Mouse (Mus musculus) embryonic facial prominence, embryonic 10.5 days (tissue): ENCODE results near the gene Map2k5. TPM values are rescaled to one million over a fixed set of nuclear protein-coding genes. Genes with fewer than 3 reads are reported as not detected.

Source experiments
- DNase-seq: peaks from one replicate; pipeline ENCODE4 v3.0.0-alpha.2; 2017; ENCODE audit warnings: low spot score
- H3K27ac ChIP-seq: fragments of 300-500 bp; sonication (generic); replicated peaks from 2 replicates; pipeline ENCODE4 v1.5.1; 2016; ENCODE audit warnings: mild to moderate bottlenecking
- H3K27me3 ChIP-seq: fragments of 300-500 bp; sonication (generic); replicated peaks from 2 replicates; pipeline ENCODE4 v1.6.1; 2016; ENCODE audit warnings: low read depth, mild to moderate bottlenecking; ENCODE audit not compliant: poor library complexity, severe bottlenecking
- H3K36me3 ChIP-seq: fragments of 300-500 bp; sonication (generic); replicated peaks from 2 replicates; pipeline ENCODE4 v1.6.1; 2016; ENCODE audit warnings: mild to moderate bottlenecking, moderate library complexity
- H3K4me1 ChIP-seq: fragments of 300-500 bp; sonication (generic); 2 replicates; pipeline ENCODE4 v1.6.1; 2016
- H3K4me3 ChIP-seq: fragments of 300-500 bp; sonication (generic); 2 replicates; pipeline ENCODE4 v1.5.1; 2016; ENCODE audit warnings: mild to moderate bottlenecking, moderate library complexity
- H3K9me3 ChIP-seq: fragments of 300-500 bp; sonication (generic); 2 replicates; pipeline ENCODE4 v1.6.1; 2016; ENCODE audit warnings: mild to moderate bottlenecking
- WGBS: fragments of 180-500 bp; shearing (Covaris S2); methylation state at CpG from one replicate; pipeline ENCODE4 v1.1.7; 2016; 5-methylcytosine and 5-hydroxymethylcytosine counted together
- polyA plus RNA-seq: library from polyadenylated mRNA; unstranded; fragments of >200 nt; fragmentation: Nextera tagmentation; extraction: Ambion mirVana; gene quantifications from 2 replicates; pipeline ENCODE4 v1.2.1, GENCODE M21; 2016

Gene Map2k5
- polyA plus RNA-seq, 1 experiment from 2014 or later = 37.7 TPM

DNA sequence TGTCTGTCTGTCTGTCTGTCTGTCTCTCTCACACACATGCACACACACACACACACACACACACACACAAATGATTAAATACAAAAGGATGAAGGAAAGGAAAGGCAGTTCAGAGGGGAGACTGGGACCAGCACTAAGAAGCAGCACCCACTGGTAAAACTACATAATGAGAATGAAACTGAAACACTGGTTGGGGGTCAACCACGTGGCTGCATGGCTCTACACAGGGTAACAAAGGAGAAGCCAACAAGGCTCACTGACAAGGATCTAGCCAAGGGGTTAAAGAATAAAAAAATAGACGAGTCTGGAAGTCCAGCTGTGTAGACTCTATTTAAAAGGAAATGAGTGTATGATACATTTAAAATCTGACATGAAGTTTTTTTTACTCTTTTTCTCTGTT lies 205.8 kb downstream of the Map2k5 start:
- Histone ChIP-seq H3K9me3 (no peaks in the 10 kb centered on the region), H3K4me3 (no peak overlapping the region), H3K27ac (no peak overlapping the region), H3K36me3 (peaks cover 20% of the 10 kb centered on the region), H3K4me1 (peaks cover 18% of the 10 kb centered on the region), H3K27me3 (peaks cover 16% of the 10 kb centered on the region; the same call in 1 of the 2 replicates)
- 67% methylated on average over 2 of the region's 2 CpGs for WGBS
- no peak for DNase-seq

GRCm38 (mm10) chr9:63169127-63169526 lies 208.6 kb downstream of the Map2k5 start:
- Histone ChIP-seq H3K9me3 (no peaks in the 10 kb centered on the region), H3K36me3 (peaks cover 20% of the 10 kb centered on the region), H3K4me3 (no peak overlapping the region), H3K27ac (no peak overlapping the region), H3K27me3 (0 out of 2 replicates have a peak, but pooled peaks cover 5% of the 10 kb centered on the region), H3K4me1 (peaks cover 36% of the 10 kb centered on the region)
- no peak for DNase-seq
- 83% methylated on average over 1 of the region's 1 CpGs for WGBS

DNA sequence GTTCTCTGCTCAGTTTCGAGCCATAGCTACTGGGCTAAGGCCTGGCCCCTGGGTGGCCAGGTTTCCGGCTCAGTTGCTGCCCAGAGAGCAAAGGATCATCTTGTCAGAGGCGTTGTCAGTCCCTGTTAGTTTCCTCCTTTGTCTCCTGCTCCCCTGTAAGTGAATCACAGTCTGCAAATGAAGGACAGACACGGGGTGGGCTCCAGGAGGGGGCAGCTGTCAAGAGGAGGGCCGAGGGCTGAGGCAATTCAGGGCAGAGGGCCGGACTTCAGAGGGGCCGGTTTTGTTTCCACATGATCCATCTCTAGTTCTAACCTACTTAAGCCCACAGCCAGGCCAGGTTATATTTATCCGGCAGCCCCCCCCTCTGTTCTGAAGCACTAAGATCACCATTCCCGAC lies 212.6 kb downstream of the Map2k5 start:
- WGBS = 22% methylated on average over 9 of the region's 9 CpGs
- H3K27ac ChIP-seq = 0 out of 2 replicates have a peak overlapping the region, but pooled peaks have one; percentile 26

DNA sequence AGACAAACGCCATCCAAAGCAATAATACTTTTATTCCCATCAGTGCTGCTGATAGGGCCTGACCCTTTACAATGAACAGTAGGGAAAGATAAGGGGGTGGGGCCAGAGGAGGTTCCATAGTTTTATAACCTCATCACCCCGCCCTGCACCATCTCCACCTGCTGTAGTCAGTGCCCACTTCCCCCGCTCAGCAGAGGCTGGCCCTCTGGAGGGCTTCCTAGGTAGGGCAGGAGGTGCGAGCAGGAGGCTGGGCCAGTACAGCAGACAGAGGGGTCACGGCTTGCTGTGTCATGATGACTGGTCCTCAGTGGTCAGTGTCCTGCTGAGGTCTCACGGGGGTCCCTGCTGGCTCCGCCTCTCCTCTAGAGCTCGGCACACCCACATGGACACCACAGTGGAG lies 213.9 kb downstream of the Map2k5 start:
- Histone ChIP-seq H3K4me3 (no peak overlapping the region), H3K36me3 (peaks cover 39% of the 10 kb centered on the region), H3K4me1 (peaks cover 31% of the 10 kb centered on the region), H3K9me3 (no peaks in the 10 kb centered on the region), H3K27ac (no peak overlapping the region), H3K27me3 (peaks cover 22% of the 10 kb centered on the region)
- DNase-seq = no peak
- WGBS = 71% methylated on average over 8 of the region's 8 CpGs

More for the DNA sequence above, 212.6 kb downstream of the Map2k5 start:
- no peak for DNase-seq
- Histone ChIP-seq H3K9me3 (no peaks in the 10 kb centered on the region), H3K4me3 (no peak overlapping the region), H3K27me3 (peaks cover 9% of the 10 kb centered on the region; the same call in 1 of the 2 replicates), H3K4me1 (peaks cover 31% of the 10 kb centered on the region), H3K36me3 (peaks cover 51% of the 10 kb centered on the region)

DNA sequence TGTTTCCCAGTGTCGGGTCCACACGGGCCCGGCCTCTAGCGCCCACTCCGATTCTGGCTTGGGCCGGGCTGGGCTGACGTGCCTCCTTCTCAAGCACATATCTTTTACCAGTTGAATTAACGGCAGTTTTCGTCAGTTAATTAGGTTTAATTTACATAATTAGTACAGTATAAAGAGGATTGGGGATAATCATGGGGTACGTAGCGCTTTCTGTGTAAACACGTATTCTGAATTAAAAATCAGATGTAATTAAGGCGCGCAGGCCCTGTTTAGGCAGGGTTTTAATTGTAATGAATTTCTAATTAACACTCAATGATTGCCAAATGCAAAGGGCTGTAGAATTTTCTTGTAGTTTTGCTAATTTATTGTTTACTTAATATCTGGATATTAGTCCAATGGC lies 225.8 kb downstream of the Map2k5 start:
- Histone ChIP-seq H3K27ac (no peak overlapping the region), H3K9me3 (peaks cover 5% of the 10 kb centered on the region), H3K4me3 (no peak overlapping the region), H3K36me3 (no peaks in the 10 kb centered on the region), H3K4me1 (peaks cover 34% of the 10 kb centered on the region), H3K27me3 (peaks cover 93% of the 10 kb centered on the region)
- DNase-seq = no peak
- WGBS = 16% methylated on average over 14 of the region's 14 CpGs

DNA sequence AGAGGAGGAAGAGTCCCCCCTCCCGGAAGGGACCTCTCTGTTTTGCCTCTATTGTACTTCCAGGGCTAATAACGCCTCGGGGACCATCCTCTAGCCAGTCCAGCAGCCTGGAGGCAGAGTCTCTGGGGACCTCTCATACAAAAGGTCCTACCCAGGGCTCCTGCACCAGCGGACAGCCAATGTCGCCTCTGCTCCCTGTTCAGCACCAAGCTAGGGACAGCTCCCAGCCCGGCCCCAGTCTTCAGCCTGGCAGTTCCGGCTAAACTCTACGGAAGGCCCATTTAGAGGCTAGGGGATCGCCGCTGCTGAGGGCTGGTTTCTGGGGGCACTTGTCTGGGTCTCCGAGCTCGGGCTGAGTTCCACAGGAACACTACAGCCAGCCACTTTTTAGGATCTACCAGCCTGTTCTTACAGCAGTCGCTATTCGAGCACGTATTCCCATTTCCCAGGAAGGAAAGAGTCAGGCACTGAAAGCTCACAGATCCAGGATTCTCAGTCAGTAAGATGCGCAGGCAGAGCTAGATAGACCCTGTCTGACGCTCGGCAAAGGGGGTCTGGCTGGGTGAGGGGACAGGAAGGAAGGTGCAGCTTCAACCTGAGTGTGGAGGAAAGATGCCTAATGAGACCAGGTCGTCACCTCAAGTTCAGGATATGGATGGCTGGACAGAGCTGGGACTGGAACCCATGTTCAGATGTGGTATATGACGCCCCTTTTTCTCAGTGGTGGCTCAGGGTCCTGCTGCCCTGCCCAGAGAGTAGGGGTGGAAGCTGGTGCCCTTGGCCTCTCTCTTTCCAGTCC lies 226.4 kb downstream of the Map2k5 start:
- Histone ChIP-seq H3K4me1 (peaks cover 41% of the 10 kb centered on the region), H3K9me3 (peaks cover 5% of the 10 kb centered on the region), H3K4me3 (peak overlapping the region; percentile 13; the same call in 1 of the 2 replicates), H3K27me3 (peaks cover 95% of the 10 kb centered on the region), H3K27ac (no peak overlapping the region), H3K36me3 (no peaks in the 10 kb centered on the region)
- 1% methylated on average over 20 of the region's 20 CpGs for WGBS
- peak; percentile 89 for DNase-seq

- Histone ChIP-seq H3K36me3 (no peaks in the 10 kb centered on the region), H3K27me3 (peaks cover 100% of the 10 kb centered on the region), H3K27ac (no peak overlapping the region), H3K4me1 (peaks cover 51% of the 10 kb centered on the region), H3K4me3 (no peak overlapping the region), H3K9me3 (peaks cover 5% of the 10 kb centered on the region)
- 2% methylated on average over 27 of the region's 27 CpGs for WGBS
- DNase-seq = peak; percentile 33
Measured at GRCm38 (mm10) chr9:63150086-63150800, 227.5 kb downstream of the Map2k5 start.

DNA sequence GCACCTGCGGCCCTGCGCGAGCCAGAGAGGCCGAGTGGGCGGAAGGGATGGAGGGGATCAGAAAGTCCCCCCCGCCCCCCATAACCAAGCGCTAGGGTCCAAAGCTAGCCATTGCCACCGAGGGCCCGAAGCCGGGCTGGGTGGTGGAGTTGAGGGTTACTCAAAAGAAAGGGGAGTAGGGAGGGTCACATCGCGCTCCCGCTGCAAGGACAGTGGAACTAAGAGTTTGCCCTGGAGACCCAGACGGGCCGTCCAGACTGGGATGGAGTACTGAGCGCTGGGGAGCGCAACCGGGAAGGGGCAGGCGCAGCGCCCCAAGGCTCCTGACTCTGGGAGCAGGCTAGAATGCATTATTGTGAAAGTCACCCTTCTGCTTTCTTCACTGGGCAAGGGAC lies 228.3 kb downstream of the Map2k5 start:
- peak; percentile 34 for DNase-seq
- Histone ChIP-seq H3K4me1 (peaks cover 60% of the 10 kb centered on the region), H3K27ac (no peak overlapping the region), H3K36me3 (no peaks in the 10 kb centered on the region), H3K4me3 (peak overlapping the region; percentile 60), H3K9me3 (peaks cover 5% of the 10 kb centered on the region), H3K27me3 (peaks cover 100% of the 10 kb centered on the region)
- under 1% methylated on average over 20 of the region's 20 CpGs for WGBS

GRCm38 (mm10) chr9:63148410-63149371 lies 229.0 kb downstream of the Map2k5 start, which contains the start of gene Skor1:
Gene Skor1 (minus strand): TSS chr9:63148961.
- peak within 1 kb of the TSS; percentile 60 for H3K4me3 ChIP-seq
- no peak within 1 kb of the TSS for H3K27ac ChIP-seq
- H3K9me3 ChIP-seq = peaks cover 4% of the 10 kb centered on the region
- under 1% methylated on average over 106 of the region's 108 CpGs for WGBS
- H3K4me1 ChIP-seq = peaks cover 67% of the 10 kb centered on the region
- H3K27me3 ChIP-seq = peaks cover 100% of the 10 kb centered on the region
- peak; percentile 51 for DNase-seq
- H3K36me3 ChIP-seq = no peaks in the 10 kb centered on the region

DNA sequence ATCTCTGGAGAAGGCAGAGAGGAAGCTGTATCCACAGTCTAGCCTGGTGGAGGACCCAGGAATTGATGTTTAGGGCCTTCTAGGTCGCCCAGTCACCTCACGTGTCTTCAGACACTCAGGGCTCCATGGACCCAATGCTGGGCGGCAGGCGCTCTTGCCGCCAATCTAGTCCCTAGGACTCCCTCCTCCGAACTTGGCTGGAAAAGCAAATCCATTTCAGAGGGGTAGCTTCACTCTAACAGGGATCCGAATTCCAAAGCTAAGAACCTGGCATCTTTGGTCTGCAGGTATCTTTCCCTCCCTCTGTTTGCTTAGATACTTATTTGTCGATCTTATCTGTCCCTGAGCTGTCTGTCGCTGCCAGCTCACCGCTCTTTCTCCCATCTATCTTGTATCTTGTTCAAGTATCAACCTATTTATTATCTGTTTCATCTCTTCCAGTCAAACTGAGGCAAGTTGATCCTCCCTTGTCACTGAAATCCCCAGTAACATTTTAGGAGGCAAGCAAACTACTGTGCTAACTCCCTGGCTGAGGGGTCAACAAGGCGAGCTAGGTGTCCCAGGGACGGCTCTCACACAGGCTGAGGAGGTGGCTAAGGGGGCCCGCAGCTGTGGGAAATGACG lies 229.8 kb downstream of the Map2k5 start:
- H3K4me1 ChIP-seq = peaks cover 74% of the 10 kb centered on the region
- 1% methylated on average over 14 of the region's 14 CpGs for WGBS
- DNase-seq = peak; percentile 37
- no peaks in the 10 kb centered on the region for H3K9me3 ChIP-seq
- H3K4me3 ChIP-seq = peak overlapping the region; percentile 60; the same call in 1 of the 2 replicates
- no peak overlapping the region for H3K27ac ChIP-seq
- H3K27me3 ChIP-seq = peaks cover 100% of the 10 kb centered on the region
- no peaks in the 10 kb centered on the region for H3K36me3 ChIP-seq

GRCm38 (mm10) chr9:63147296-63147695 lies 230.4 kb downstream of the Map2k5 start:
- Histone ChIP-seq H3K4me3 (peak overlapping the region; percentile 36), H3K4me1 (peaks cover 79% of the 10 kb centered on the region), H3K27me3 (peaks cover 100% of the 10 kb centered on the region), H3K9me3 (no peaks in the 10 kb centered on the region), H3K36me3 (no peaks in the 10 kb centered on the region), H3K27ac (no peak overlapping the region)
- under 1% methylated on average over 9 of the region's 9 CpGs for WGBS
- no peak for DNase-seq
